Mouse (Mus musculus): ENCODE measurements around the gene Shc2. TPM values are rescaled to one million over a fixed set of nuclear protein-coding genes. Genes with fewer than 3 reads are reported as not detected.

Gene Shc2
- polyA plus RNA-seq, 1 experiment from 2014 or later = 8.5 TPM

DNA sequence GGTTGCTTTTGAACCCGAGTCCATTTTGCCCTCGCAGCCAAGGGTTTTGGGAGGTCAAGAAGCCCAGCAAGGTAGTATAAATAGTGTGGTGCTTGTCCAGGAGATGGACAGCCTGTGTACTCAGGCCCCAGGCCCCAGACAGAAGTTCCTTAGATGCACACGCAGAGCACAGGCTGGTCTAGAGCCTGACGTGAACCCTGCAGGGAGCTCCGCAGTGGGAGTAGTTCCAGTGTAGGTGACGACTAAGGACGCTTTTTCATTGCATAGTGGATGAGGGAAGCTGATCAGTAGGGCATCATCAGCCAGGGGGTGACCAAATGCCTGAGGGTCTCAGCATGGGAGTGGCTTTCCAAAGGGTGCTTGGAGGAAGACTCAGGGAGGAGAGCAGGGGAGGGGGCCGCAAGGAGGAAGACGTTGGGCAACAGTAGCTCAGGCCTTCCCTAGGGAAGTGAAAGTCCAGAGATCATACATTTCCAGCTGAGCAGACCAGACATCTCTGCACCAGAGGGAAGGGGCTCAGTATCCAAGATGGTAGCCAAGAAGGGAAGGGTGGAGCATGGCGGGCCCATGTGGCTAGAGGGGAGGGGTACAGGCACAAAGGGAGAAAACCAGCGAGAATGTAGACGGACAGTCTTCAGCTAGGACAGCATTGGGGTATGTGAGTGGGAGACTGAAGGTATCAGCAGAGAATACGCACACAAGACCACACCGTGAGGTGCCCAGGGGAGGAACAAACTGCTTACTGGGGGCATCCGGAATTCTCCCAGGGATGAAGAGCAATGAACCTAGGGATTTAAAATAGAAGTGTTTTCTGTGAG is 32.6 kb upstream of the Shc2 start:
- ATAC-seq (ENCODE audit: low FRiP score, low TSS enrichment) = peak; percentile 33

DNA sequence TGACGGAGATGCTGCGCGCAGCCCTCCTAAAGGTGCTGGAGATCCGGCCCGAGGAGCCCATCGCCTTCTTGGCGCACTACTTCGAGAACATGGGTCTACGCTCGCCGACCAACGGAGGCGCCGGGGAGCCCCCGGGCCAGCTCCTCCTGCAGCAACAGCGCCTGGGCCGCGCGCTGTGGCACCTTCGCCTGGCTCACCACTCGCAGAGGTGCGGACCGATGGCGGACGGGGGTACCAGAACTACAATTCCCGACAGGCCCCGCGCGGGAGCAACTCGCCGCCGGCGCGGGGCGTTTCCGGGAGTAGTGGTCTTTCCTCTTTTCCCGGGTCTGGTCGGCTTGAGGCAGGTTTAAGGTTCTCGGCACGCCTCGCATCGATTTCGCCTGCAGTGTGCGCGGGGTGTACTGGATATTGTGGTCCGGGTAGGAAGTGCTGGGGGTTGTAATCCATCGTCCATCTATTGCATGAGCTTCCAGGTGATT is 31.9 kb upstream of the Shc2 start:
- H3K9ac ChIP-seq (ENCODE audit: low read depth, low read length) = peak overlapping the region; percentile 68
- H3K4me3 ChIP-seq (ENCODE audit: low read length) = peak overlapping the region; percentile 56
- H3K4me2 ChIP-seq (replicated peaks; ENCODE audit: low read depth, low read length) = peak overlapping the region; percentile 93
- peaks cover 25% of the 10 kb centered on the region for H3K4me1 ChIP-seq (ENCODE audit: control insufficient read depth, insufficient read depth, low read length)
- no peaks in the 10 kb centered on the region for H3K27me3 ChIP-seq (ENCODE audit: control insufficient read depth, insufficient read depth, low read length)
- peak overlapping the region; percentile 68 for H3K27ac ChIP-seq (ENCODE audit: low read depth, low read length)
- WGBS = under 1% methylated on average over 47 of the region's 47 CpGs
- peak; percentile 47 for ATAC-seq (ENCODE audit: low FRiP score, low TSS enrichment)
- no peaks in the 10 kb centered on the region for H3K9me3 ChIP-seq (ENCODE audit: control insufficient read depth, low read length)
- H3K36me3 ChIP-seq (ENCODE audit: control insufficient read depth, insufficient read depth, low read length) = peaks cover 6% of the 10 kb centered on the region; the same call in 1 of the 2 replicates

More for the DNA sequence above, 32.6 kb upstream of the Shc2 start:
- peaks cover 8% of the 10 kb centered on the region; the same call in 1 of the 2 replicates for H3K36me3 ChIP-seq (ENCODE audit: control insufficient read depth, insufficient read depth, low read length)
- peak overlapping the region; percentile 68 for H3K9ac ChIP-seq (ENCODE audit: low read depth, low read length)
- H3K27me3 ChIP-seq (ENCODE audit: control insufficient read depth, insufficient read depth, low read length) = no peaks in the 10 kb centered on the region
- peaks cover 25% of the 10 kb centered on the region for H3K4me1 ChIP-seq (ENCODE audit: control insufficient read depth, insufficient read depth, low read length)
- H3K9me3 ChIP-seq (ENCODE audit: control insufficient read depth, low read length) = no peaks in the 10 kb centered on the region
- H3K27ac ChIP-seq (ENCODE audit: low read depth, low read length) = peak overlapping the region; percentile 68
- WGBS = 23% methylated on average over 15 of the region's 15 CpGs
- peak overlapping the region; percentile 93 for H3K4me2 ChIP-seq (replicated peaks; ENCODE audit: low read depth, low read length)
- peak overlapping the region; percentile 56 for H3K4me3 ChIP-seq (ENCODE audit: low read length)

DNA sequence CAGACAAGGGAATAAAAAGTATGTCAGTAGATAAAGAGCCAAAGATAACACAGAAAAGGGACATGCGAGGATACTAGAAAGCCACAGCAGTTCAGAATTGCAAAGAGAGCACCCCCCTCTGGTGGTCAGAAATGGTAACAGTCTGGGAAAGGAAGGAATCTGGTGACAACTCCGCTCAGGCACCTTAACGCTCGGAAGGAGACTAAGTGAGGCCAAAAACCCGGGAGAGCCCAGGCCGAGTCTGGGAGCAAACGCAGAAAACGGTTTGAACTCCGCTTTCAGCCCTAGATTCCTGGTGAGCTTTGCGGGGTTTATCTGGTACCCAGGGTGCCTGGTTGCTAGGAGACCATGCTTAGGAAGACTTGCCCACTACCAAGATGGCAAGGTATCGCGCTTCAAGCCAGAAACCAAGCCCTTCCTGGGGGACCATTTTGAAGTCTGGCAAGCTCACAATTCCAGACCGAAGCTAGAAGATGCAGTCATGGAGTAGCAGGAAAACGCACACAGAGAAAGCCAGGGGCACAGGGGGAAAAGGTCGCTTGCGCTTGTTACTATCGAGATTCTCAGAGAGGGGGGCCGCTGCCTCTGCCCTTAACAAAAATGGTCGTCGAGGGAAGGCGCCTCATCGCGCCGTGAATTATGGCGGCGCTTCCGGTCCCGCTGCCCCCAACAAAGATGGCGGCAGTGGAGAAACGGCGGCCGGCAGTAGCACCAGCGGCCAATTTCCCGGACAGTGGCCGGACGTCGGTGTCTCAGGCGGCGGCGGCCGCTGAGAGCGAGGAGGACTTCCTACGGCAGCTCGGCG is 31.3 kb upstream of the Shc2 start, which contains the start of gene Tpgs1:
Tpgs1 (plus strand) TSS at position 599 of the 805 bp plus-strand sequence.
- WGBS = under 1% methylated on average over 45 of the region's 45 CpGs
- H3K4me1 ChIP-seq (ENCODE audit: control insufficient read depth, insufficient read depth, low read length) = peaks cover 29% of the 10 kb centered on the region

DNA sequence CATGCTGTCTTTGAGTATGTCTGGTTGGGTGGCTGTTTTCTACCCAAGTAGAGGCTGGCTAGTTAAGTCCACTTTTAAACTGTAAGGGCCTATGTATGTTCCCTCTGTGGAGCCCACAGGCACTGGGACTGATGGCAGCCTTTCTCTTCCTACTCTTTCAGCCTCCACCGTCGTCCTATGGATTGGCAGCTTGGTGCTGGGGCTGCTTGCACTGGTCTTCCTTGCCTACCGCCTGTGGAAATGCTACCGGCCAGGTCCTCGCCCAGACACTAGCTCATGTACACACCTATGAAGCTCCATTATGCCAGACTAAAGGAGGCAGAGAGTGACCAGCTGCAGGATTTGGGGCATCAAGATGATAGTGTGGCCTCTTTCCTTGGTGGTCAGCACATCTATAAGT is 30.4 kb upstream of the Shc2 start:
- Histone ChIP-seq H3K9ac (ENCODE audit: low read depth, low read length) (no peak overlapping the region), H3K4me1 (ENCODE audit: control insufficient read depth, insufficient read depth, low read length) (peaks cover 29% of the 10 kb centered on the region), H3K27ac (ENCODE audit: low read depth, low read length) (no peak overlapping the region), H3K36me3 (ENCODE audit: control insufficient read depth, insufficient read depth, low read length) (peaks cover 2% of the 10 kb centered on the region; the same call in 1 of the 2 replicates), H3K27me3 (ENCODE audit: control insufficient read depth, insufficient read depth, low read length) (no peaks in the 10 kb centered on the region), H3K4me2 (replicated peaks; ENCODE audit: low read depth, low read length) (no peak overlapping the region), H3K4me3 (ENCODE audit: low read length) (no peak overlapping the region), H3K9me3 (ENCODE audit: control insufficient read depth, low read length) (no peaks in the 10 kb centered on the region)
- no peak for ATAC-seq (ENCODE audit: low FRiP score, low TSS enrichment)
- WGBS = 83% methylated on average over 5 of the region's 5 CpGs

More for the DNA sequence above, 31.3 kb upstream of the Shc2 start, which contains the start of gene Tpgs1:
- Histone ChIP-seq H3K4me2 (replicated peaks; ENCODE audit: low read depth, low read length) (peak within 1 kb of the TSS; percentile 93), H3K27ac (ENCODE audit: low read depth, low read length) (peak within 1 kb of the TSS; percentile 68), H3K9ac (ENCODE audit: low read depth, low read length) (peak within 1 kb of the TSS; percentile 68), H3K27me3 (ENCODE audit: control insufficient read depth, insufficient read depth, low read length) (no peaks in the 10 kb centered on the region), H3K9me3 (ENCODE audit: control insufficient read depth, low read length) (no peaks in the 10 kb centered on the region), H3K4me3 (ENCODE audit: low read length) (peak within 1 kb of the TSS; percentile 56), H3K36me3 (ENCODE audit: control insufficient read depth, insufficient read depth, low read length) (peaks cover 6% of the 10 kb centered on the region; the same call in 1 of the 2 replicates)
- peak; percentile 59 for ATAC-seq (ENCODE audit: low FRiP score, low TSS enrichment)

DNA sequence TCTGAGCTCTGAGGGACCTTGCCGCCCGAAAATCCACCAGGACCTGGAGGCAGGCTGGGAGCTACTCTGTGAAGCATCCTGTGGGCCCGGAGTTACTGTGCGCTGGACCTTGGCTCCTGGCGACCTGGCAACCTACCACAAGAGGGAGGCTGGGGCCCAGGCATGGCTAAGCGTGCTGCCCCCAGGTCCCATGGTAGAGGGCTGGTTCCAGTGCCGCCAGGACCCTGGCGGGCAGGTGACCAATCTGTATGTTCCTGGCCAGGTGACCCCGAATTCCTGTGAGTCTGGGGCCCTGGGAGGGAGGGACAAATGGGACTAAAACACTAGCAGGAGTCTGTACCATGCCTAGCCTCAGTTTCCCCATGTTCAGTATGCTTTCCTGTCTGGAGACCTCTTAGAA is 28.8 kb upstream of the Shc2 start:
- no peaks in the 10 kb centered on the region for H3K36me3 ChIP-seq (ENCODE audit: control insufficient read depth, insufficient read depth, low read length)
- no peak overlapping the region for H3K27ac ChIP-seq (ENCODE audit: low read depth, low read length)
- 63% methylated on average over 9 of the region's 9 CpGs for WGBS
- H3K4me3 ChIP-seq (ENCODE audit: low read length) = no peak overlapping the region
- peaks cover 19% of the 10 kb centered on the region for H3K4me1 ChIP-seq (ENCODE audit: control insufficient read depth, insufficient read depth, low read length)
- no peaks in the 10 kb centered on the region for H3K9me3 ChIP-seq (ENCODE audit: control insufficient read depth, low read length)
- ATAC-seq (ENCODE audit: low FRiP score, low TSS enrichment) = no peak
- no peaks in the 10 kb centered on the region for H3K27me3 ChIP-seq (ENCODE audit: control insufficient read depth, insufficient read depth, low read length)
- no peak overlapping the region for H3K9ac ChIP-seq (ENCODE audit: low read depth, low read length)
- no peak overlapping the region for H3K4me2 ChIP-seq (replicated peaks; ENCODE audit: low read depth, low read length)

DNA sequence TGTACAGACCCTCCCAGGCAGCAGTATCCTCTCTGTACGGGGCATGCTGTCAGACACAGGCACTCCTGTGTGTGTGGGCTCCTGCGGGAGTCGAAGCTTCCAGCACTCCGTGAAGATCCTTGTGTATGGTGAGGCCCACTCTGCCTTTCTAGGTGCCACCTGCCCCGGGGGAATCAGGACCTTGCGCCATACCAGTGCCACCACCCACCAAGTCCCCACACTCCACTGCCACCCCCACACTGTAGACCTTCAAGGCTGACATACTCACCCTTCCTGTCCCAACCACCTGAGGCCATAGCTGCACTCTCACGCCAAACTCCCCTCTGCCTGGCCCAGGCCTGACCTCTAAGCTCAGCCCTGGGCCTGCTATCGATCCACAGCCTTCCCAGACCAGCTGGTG is 27.3 kb upstream of the Shc2 start:
- H3K4me1 ChIP-seq (ENCODE audit: control insufficient read depth, insufficient read depth, low read length) = peaks cover 4% of the 10 kb centered on the region; the same call in 1 of the 2 replicates
- no peaks in the 10 kb centered on the region for H3K9me3 ChIP-seq (ENCODE audit: control insufficient read depth, low read length)
- WGBS = 82% methylated on average over 8 of the region's 8 CpGs
- H3K27ac ChIP-seq (ENCODE audit: low read depth, low read length) = no peak overlapping the region
- H3K9ac ChIP-seq (ENCODE audit: low read depth, low read length) = no peak overlapping the region
- no peaks in the 10 kb centered on the region for H3K36me3 ChIP-seq (ENCODE audit: control insufficient read depth, insufficient read depth, low read length)
- no peak overlapping the region for H3K4me2 ChIP-seq (replicated peaks; ENCODE audit: low read depth, low read length)
- H3K4me3 ChIP-seq (ENCODE audit: low read length) = no peak overlapping the region
- ATAC-seq (ENCODE audit: low FRiP score, low TSS enrichment) = no peak
- no peaks in the 10 kb centered on the region for H3K27me3 ChIP-seq (ENCODE audit: control insufficient read depth, insufficient read depth, low read length)

DNA sequence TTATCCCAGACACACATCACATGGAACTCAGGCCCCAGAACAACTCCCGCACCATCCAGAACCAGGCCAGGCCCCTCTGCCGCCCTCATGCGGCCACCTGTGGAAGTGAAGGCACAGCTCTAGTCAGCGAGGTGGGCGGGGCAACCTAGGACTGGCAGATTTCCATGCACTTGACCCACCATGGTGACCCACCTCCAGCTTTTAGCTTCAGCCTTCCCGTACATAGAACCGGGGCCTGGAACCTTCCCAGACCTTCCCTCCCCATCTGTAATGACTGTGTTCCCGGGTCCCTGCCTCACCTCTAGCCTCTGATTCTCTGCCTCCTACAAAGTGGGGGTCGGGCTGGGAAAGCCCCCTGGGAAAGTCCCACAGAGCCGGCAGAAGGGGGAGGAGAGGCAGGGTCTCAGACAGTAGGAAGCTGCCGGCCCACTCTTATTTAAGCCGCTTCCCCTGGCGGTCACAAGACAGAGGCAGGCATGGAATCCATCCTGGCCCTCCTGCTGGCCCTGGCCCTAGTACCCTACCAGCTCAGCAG is 26.5 kb upstream of the Shc2 start, which contains the start of gene Madcam1:
Madcam1 (plus strand) TSS at position 429 of the 535 bp plus-strand sequence.
- ATAC-seq (ENCODE audit: low FRiP score, low TSS enrichment) = peak; percentile 15; the same call in 1 of the 2 replicates

DNA sequence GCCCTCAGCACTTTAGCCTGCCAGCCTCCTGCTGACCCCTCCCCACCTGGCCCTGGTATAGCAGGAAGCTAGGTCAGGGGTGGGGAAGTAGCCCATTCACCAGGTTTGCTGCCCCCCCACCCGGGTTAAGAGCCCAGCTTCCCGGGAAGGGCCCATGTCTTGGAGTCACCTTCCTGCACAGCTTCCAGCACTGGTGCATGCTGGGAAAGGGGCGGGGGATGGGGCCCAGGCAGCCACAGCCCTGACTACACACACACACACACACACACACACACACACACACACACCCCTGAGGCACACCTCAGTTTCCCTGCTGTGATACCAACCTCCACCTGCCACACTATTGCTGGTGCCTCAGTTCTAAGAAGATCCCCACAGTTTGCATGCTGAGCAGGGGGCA is 24.1 kb upstream of the Shc2 start:
- Histone ChIP-seq H3K36me3 (ENCODE audit: control insufficient read depth, insufficient read depth, low read length) (no peaks in the 10 kb centered on the region), H3K4me2 (replicated peaks; ENCODE audit: low read depth, low read length) (no peak overlapping the region), H3K27me3 (ENCODE audit: control insufficient read depth, insufficient read depth, low read length) (no peaks in the 10 kb centered on the region), H3K9me3 (ENCODE audit: control insufficient read depth, low read length) (no peaks in the 10 kb centered on the region), H3K27ac (ENCODE audit: low read depth, low read length) (0 out of 2 replicates have a peak overlapping the region, but pooled peaks have one; percentile 24), H3K9ac (ENCODE audit: low read depth, low read length) (no peak overlapping the region), H3K4me3 (ENCODE audit: low read length) (no peak overlapping the region), H3K4me1 (ENCODE audit: control insufficient read depth, insufficient read depth, low read length) (0 out of 2 replicates have a peak, but pooled peaks cover 4% of the 10 kb centered on the region)
- no peak for ATAC-seq (ENCODE audit: low FRiP score, low TSS enrichment)
- WGBS = 58% methylated on average over 3 of the region's 3 CpGs

More for the DNA sequence above, 26.5 kb upstream of the Shc2 start, which contains the start of gene Madcam1:
- H3K4me2 ChIP-seq (replicated peaks; ENCODE audit: low read depth, low read length) = no peak within 1 kb of the TSS
- H3K4me1 ChIP-seq (ENCODE audit: control insufficient read depth, insufficient read depth, low read length) = 0 out of 2 replicates have a peak, but pooled peaks cover 4% of the 10 kb centered on the region
- no peaks in the 10 kb centered on the region for H3K9me3 ChIP-seq (ENCODE audit: control insufficient read depth, low read length)
- no peak within 1 kb of the TSS for H3K4me3 ChIP-seq (ENCODE audit: low read length)
- no peak within 1 kb of the TSS for H3K27ac ChIP-seq (ENCODE audit: low read depth, low read length)
- H3K27me3 ChIP-seq (ENCODE audit: control insufficient read depth, insufficient read depth, low read length) = no peaks in the 10 kb centered on the region
- no peak within 1 kb of the TSS for H3K9ac ChIP-seq (ENCODE audit: low read depth, low read length)
- 11% methylated on average over 13 of the region's 13 CpGs for WGBS
- no peaks in the 10 kb centered on the region for H3K36me3 ChIP-seq (ENCODE audit: control insufficient read depth, insufficient read depth, low read length)

Measured in kidney, embryonic 14.5 days (tissue).